Mouse (Mus musculus) bone marrow, adult 2 months (tissue): Measurements from ENCODE around the gene Naga.
"Not testable (repeated sequence)": the region's sequence is repeated elsewhere in the genome, so short reads cannot be mapped to it uniquely, and the experiment has no call there.

Experiments
- CTCF ChIP-seq: fragments of 200-500 bp; IDR thresholded peaks from 2 replicates; pipeline ENCODE4 v1.5.1; 2011; ENCODE audit warnings: low read length, control low read depth; ENCODE audit not compliant: control insufficient read depth, insufficient read depth
- POLR2A ChIP-seq: fragments of 200-500 bp; IDR thresholded peaks from 2 replicates; pipeline ENCODE4 v1.6.1; 2011; ENCODE audit warnings: low read depth, mild to moderate bottlenecking, control low read depth, low read length, borderline replicate concordance; ENCODE audit not compliant: control insufficient read depth

- TF ChIP-seq CTCF, POLR2A: not testable (repeated sequence)
Observed at GRCm38 (mm10) chr15:82364561-82364960, 25.8 kb upstream of the Naga start.
